Mouse (Mus musculus): ENCODE measurements around the gene Porcn.

Porcn gene

GRCm38 (mm10) chrX:8205551-8205950, 774 bp downstream of the Porcn start:
- no peak for DNase-seq

- no peak for DNase-seq
Observed at GRCm38 (mm10) chrX:8205088-8205487, 1.2 kb downstream of the Porcn start.

GRCm38 (mm10) chrX:8204076-8204475, 2.2 kb downstream of the Porcn start:
- DNase-seq, result no peak

GRCm38 (mm10) chrX:8203105-8203504, 3.2 kb downstream of the Porcn start:
- DNase-seq, result no peak

- peak; percentile 11 for DNase-seq
Observed at GRCm38 (mm10) chrX:8193419-8193723, 13.0 kb downstream of the Porcn start, which contains the start of gene Ebp. Gene Ebp (minus strand): TSS chrX:8193512.

- DNase-seq, result peak; percentile 67
Observed at GRCm38 (mm10) chrX:8192640-8193418, 13.5 kb downstream of the Porcn start.

GRCm38 (mm10) chrX:8192126-8192639, 14.1 kb downstream of the Porcn start:
- DNase-seq, result no peak

- no peak for DNase-seq
Observed at GRCm38 (mm10) chrX:8182871-8183540, 23.3 kb downstream of the Porcn start.

- no peak for DNase-seq
Observed at GRCm38 (mm10) chrX:8179646-8180045, 26.7 kb downstream of the Porcn start.

GRCm38 (mm10) chrX:8178871-8179270, 27.5 kb downstream of the Porcn start:
- no peak for DNase-seq

GRCm38 (mm10) chrX:8175504-8176385, 30.6 kb downstream of the Porcn start, which contains the start of gene Tbc1d25:
Gene Tbc1d25 (minus strand): TSS chrX:8176181.
- DNase-seq, result peak; percentile 78

GRCm38 (mm10) chrX:8175169-8175503, 31.2 kb downstream of the Porcn start:
- DNase-seq, result no peak

- DNase-seq, result no peak
Observed at GRCm38 (mm10) chrX:8167716-8168647, 38.3 kb downstream of the Porcn start.

GRCm38 (mm10) chrX:8164471-8164870, 41.9 kb downstream of the Porcn start:
- no peak for DNase-seq

GRCm38 (mm10) chrX:8163076-8163475, 43.2 kb downstream of the Porcn start:
- no peak for DNase-seq

GRCm38 (mm10) chrX:8145153-8145991, 61.0 kb downstream of the Porcn start, which contains the start of gene Rbm3:
Gene Rbm3 (minus strand): TSS chrX:8145880.
- DNase-seq, result peak; percentile 78

Data from right cerebral cortex, postnatal 4 days (tissue).